Mouse (Mus musculus): ENCODE data around the gene Camkv.

- TF ChIP-seq TAL1 (IDR thresholded peaks at IDR 0.05; ENCODE audit: low read length) (no peak), GATA1 (IDR thresholded peaks at IDR 0.05; ENCODE audit: low read length) (no peak)
Observed at GRCm38 (mm10) chr9:107996049-107996448, 60.6 kb downstream of the Camkv start, which contains the start of gene Gm20662.
